Mouse (Mus musculus): Measurements from ENCODE around the gene Synpo2l. TPM values are rescaled to one million over a fixed set of nuclear protein-coding genes. Genes with fewer than 3 reads are reported as not detected.
"Not testable (repeated sequence)": the region's sequence is repeated elsewhere in the genome, so short reads cannot be mapped to it uniquely, and the experiment has no call there.

Gene Synpo2l
- polyA plus RNA-seq, 1 experiment from 2014 or later = 0.27 TPM

DNA sequence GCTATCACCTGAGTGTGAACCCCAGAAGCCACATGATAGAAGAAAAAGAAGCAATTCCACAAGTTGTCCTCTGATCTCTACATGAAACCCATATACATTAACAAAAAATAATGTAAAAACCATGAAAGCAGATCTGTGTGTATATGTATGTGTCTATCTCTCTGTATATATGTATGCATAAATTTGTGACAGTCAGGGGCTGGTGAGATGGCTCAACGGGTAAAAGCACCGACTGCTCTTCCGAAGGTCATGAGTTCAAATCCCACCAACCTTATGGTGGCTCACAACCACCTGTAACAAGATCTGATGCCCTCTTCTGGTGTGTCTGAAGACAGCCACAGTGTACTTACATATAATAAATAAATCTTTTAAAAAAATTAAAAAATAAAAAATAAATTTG is 31.2 kb downstream of the Synpo2l start:
- not testable (repeated sequence) for H3K27ac ChIP-seq; H3K9ac ChIP-seq (replicated peaks); H3K4me3 ChIP-seq (replicated peaks); H3K27me3 ChIP-seq; H3K9me3 ChIP-seq; H3K36me3 ChIP-seq; ATAC-seq; H3K4me2 ChIP-seq (replicated peaks)
- 95% methylated on average over 3 of the region's 3 CpGs for WGBS
- peaks cover 14% of the 10 kb centered on the region for H3K4me1 ChIP-seq (replicated peaks)

DNA sequence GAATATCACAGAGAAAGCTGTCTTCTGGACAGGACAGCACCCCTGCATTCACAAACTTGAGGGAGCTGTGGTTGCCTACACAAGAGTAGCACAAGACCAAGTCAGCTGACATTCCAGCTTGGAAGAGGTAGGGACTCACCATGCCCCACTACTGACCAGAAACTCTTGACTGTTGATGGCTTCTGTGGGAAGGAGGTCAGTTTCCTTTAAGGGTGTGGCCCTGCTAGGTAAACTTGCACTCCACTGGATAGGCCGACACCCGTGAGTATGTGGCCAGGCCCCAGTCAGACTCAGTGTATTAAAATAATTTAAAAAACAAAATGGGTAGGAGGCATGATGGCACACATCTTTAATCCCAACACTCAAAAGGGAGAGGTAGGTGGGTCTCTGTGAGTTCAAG is 32.6 kb downstream of the Synpo2l start:
- 96% methylated on average over 2 of the region's 2 CpGs for WGBS
- no peak for ATAC-seq

DNA sequence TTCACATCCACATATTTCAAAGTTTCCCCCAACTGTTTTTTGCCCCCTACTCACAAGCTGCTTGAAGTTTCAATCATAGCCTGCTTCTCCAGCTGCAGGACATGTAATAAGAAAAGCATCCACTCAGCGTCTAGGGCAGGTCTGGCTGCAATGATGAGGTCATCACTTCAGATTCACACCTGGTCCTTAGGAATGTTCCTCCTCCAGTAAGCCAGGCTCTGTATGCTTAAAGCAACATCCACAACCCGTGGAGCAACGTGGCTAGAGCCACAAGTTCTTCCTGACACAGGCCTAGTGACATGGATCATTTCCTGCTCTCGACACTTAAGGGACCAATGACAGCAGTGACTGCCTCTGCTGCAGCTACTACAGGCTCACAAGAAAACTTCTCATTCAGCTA is 36.9 kb downstream of the Synpo2l start:
- H3K9ac ChIP-seq (replicated peaks) = no peak overlapping the region
- no peaks in the 10 kb centered on the region for H3K27me3 ChIP-seq
- H3K27ac ChIP-seq = no peak overlapping the region
- H3K4me3 ChIP-seq (replicated peaks) = no peak overlapping the region
- no peaks in the 10 kb centered on the region for H3K36me3 ChIP-seq
- ATAC-seq = no peak
- WGBS = 78% methylated on average over 4 of the region's 4 CpGs
- no peaks in the 10 kb centered on the region for H3K4me1 ChIP-seq (replicated peaks)
- no peaks in the 10 kb centered on the region for H3K9me3 ChIP-seq
- H3K4me2 ChIP-seq (replicated peaks) = no peak overlapping the region

More for the DNA sequence above, 32.6 kb downstream of the Synpo2l start:
- H3K27ac ChIP-seq = no peak overlapping the region
- H3K36me3 ChIP-seq = no peaks in the 10 kb centered on the region
- no peaks in the 10 kb centered on the region for H3K27me3 ChIP-seq
- no peak overlapping the region for H3K9ac ChIP-seq (replicated peaks)
- peaks cover 9% of the 10 kb centered on the region for H3K4me1 ChIP-seq (replicated peaks)
- H3K9me3 ChIP-seq = no peaks in the 10 kb centered on the region
- H3K4me2 ChIP-seq (replicated peaks) = no peak overlapping the region
- no peak overlapping the region for H3K4me3 ChIP-seq (replicated peaks)

DNA sequence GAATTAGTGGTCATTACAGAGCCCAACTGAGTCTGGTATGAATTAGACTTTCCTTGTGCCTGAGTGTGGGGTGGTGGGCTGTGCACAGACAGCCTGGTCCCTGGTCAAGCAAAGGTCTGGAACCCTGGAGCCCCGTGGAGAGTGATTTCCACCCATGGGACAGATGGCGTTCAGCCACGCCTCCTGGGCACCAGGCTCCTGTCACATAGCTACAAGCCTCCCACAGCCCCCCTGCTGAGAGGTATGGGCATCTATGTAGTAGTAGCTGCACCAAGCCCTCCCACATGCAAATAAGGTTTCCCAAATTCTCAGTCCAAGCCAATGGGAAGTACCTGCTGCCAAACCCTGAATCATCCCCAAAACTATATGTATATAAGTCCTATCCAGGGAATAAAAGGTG is 41.2 kb downstream of the Synpo2l start:
- H3K36me3 ChIP-seq = no peaks in the 10 kb centered on the region
- H3K4me2 ChIP-seq (replicated peaks) = no peak overlapping the region
- no peak overlapping the region for H3K9ac ChIP-seq (replicated peaks)
- no peak overlapping the region for H3K27ac ChIP-seq
- H3K4me1 ChIP-seq (replicated peaks) = no peaks in the 10 kb centered on the region
- H3K4me3 ChIP-seq (replicated peaks) = no peak overlapping the region
- 87% methylated on average over 3 of the region's 3 CpGs for WGBS
- H3K27me3 ChIP-seq = no peaks in the 10 kb centered on the region
- ATAC-seq = no peak
- H3K9me3 ChIP-seq = no peaks in the 10 kb centered on the region

DNA sequence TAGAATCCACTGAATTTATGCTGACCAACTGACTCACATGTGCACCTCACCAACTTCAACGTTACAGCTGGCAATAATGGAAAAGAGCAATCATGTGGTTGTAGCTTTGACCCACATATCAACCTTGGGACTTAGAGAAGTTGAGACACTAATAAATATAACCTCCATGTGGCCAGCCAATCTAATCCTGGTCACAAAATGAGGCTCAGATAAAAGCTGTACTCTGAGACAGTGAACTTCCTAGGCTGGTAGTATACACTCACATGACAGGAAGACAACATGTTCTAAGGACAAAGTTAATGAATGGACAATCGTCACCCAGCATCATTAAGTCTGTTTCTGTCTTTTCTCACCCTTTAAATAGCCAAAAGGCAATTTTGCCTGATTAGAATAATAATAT is 41.7 kb downstream of the Synpo2l start:
- no peaks in the 10 kb centered on the region for H3K36me3 ChIP-seq

DNA sequence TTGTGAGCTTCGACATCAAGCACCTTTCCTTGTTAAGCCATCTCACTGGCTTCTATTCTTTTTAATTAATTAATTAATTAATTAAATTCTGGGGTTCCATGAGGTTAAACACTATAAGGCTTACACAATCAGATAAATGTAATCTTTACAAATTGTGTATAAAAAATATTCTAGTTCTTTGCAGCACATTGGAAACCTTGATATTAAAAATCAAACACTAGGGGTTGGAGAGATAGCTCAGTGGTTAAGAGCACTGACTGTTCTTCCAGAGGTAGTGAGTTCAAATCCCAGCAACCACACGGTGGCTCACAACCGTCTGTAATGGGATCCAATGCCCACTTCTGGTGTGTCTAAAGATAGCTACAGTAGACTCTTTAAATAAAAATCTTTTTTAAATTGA is 45.2 kb downstream of the Synpo2l start:
- Histone ChIP-seq H3K27ac (no peak overlapping the region), H3K36me3 (peaks cover 5% of the 10 kb centered on the region; the same call in 1 of the 2 replicates), H3K9ac (replicated peaks) (no peak overlapping the region), H3K4me2 (replicated peaks) (no peak overlapping the region), H3K4me1 (replicated peaks) (no peaks in the 10 kb centered on the region), H3K9me3 (no peaks in the 10 kb centered on the region), H3K4me3 (replicated peaks) (no peak overlapping the region), H3K27me3 (no peaks in the 10 kb centered on the region)
- no peak for ATAC-seq
- 92% methylated on average over 3 of the region's 3 CpGs for WGBS

More for the DNA sequence above, 41.7 kb downstream of the Synpo2l start:
- Histone ChIP-seq H3K4me1 (replicated peaks) (no peaks in the 10 kb centered on the region), H3K4me2 (replicated peaks) (no peak overlapping the region), H3K27ac (no peak overlapping the region), H3K9me3 (no peaks in the 10 kb centered on the region), H3K4me3 (replicated peaks) (no peak overlapping the region), H3K9ac (replicated peaks) (no peak overlapping the region), H3K27me3 (no peaks in the 10 kb centered on the region)
- ATAC-seq = no peak
- WGBS = 91% methylated on average over 2 of the region's 2 CpGs

DNA sequence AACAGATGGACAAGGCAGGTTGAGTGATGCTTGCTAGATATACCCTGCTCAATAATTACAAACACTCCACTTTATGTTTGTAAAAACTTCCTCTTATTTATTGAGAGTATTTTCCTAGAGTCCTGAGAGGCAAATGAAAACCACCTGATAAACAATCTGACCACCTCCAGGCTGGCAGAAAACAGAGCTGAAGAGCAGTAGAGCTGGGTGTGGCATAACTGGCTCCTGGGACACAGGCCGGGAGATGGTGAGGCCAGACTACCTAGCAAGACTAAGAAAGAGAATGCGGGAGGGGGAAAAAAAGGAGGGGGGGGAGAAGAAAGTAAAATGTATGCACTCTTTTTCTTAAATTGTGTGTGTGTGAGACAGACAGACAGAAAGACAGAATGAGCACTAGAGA is 45.7 kb downstream of the Synpo2l start:
- no peak for ATAC-seq
- Histone ChIP-seq H3K4me1 (replicated peaks) (no peaks in the 10 kb centered on the region), H3K9me3 (no peaks in the 10 kb centered on the region), H3K4me2 (replicated peaks) (no peak overlapping the region), H3K4me3 (replicated peaks) (no peak overlapping the region), H3K36me3 (peaks cover 5% of the 10 kb centered on the region; the same call in 1 of the 2 replicates), H3K27ac (no peak overlapping the region), H3K27me3 (no peaks in the 10 kb centered on the region), H3K9ac (replicated peaks) (no peak overlapping the region)
- 91% methylated on average over 2 of the region's 2 CpGs for WGBS

DNA sequence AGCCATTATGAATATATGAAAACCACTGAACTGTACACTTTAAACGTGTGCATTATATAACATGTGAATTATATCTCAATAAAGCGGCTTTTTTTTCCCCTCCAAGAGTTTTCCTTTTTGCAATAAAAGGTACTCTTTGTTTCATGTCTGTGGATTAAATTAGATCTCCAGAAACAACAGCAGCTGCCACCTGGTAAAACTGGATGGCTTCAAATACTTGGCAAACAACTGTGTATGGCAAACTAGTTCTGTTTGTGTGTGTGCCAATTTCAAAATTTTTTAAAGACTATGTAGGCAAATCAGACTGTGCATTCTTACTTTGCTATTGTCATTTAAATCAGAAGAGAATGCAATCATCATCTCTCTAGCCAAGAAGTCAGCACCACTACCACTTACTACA is 46.3 kb downstream of the Synpo2l start:
- no peak overlapping the region for H3K4me2 ChIP-seq (replicated peaks)
- no peaks in the 10 kb centered on the region for H3K9me3 ChIP-seq
- no peak overlapping the region for H3K27ac ChIP-seq
- no peaks in the 10 kb centered on the region for H3K4me1 ChIP-seq (replicated peaks)
- no peaks in the 10 kb centered on the region for H3K27me3 ChIP-seq
- no peak overlapping the region for H3K4me3 ChIP-seq (replicated peaks)
- H3K36me3 ChIP-seq = peaks cover 5% of the 10 kb centered on the region; the same call in 1 of the 2 replicates
- 92% methylated on average over 2 of the region's 2 CpGs for WGBS
- no peak overlapping the region for H3K9ac ChIP-seq (replicated peaks)
- ATAC-seq = no peak

DNA sequence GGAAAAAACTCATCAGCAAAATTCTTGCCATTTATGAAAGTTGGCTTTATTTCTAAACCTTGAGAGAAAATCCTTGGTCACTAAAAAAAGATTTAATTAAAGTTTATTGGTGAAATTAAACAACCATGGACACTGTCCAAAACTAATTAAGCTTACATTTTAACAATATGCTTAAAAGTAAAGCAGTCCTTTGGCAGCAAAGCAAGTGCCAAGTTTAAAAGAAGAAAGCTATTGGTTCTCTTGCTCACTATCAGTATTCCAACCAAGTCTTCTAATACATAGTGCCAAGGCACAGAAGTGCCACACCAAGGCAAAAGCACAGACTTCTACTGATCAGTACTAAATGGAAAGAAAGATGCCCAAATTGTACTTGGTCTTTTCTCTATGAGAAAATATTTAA is 49.0 kb downstream of the Synpo2l start:
- Histone ChIP-seq H3K36me3 (peaks cover 5% of the 10 kb centered on the region; the same call in 1 of the 2 replicates), H3K9me3 (no peaks in the 10 kb centered on the region), H3K4me2 (replicated peaks) (no peak overlapping the region), H3K27ac (no peak overlapping the region), H3K4me3 (replicated peaks) (no peak overlapping the region), H3K9ac (replicated peaks) (no peak overlapping the region), H3K27me3 (no peaks in the 10 kb centered on the region), H3K4me1 (replicated peaks) (0 out of 2 replicates have a peak, but pooled peaks cover 3% of the 10 kb centered on the region)
- ATAC-seq = no peak

DNA sequence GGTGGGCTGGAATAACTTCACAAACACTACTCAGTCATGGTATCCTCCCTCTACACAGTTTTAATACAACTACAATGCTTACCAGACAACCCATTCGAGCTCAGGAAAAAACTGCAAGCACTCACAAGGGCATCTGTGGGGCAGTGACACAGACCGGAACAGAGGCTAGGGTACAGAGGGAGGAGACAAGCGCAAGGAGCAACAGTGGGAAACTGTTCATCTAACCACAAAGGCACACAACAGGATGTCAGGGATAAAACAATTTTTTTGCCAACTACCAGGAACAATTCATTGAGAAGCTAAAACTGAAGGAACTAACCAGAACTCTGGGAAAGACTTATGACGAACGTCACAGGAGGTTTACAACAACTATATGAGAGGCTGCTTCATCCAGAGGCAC is 49.9 kb downstream of the Synpo2l start:
- Histone ChIP-seq H3K9ac (replicated peaks) (no peak overlapping the region), H3K4me2 (replicated peaks) (no peak overlapping the region), H3K4me3 (replicated peaks) (no peak overlapping the region), H3K27me3 (no peaks in the 10 kb centered on the region), H3K36me3 (peaks cover 5% of the 10 kb centered on the region; the same call in 1 of the 2 replicates), H3K9me3 (no peaks in the 10 kb centered on the region), H3K27ac (no peak overlapping the region), H3K4me1 (replicated peaks) (0 out of 2 replicates have a peak, but pooled peaks cover 3% of the 10 kb centered on the region)
- no peak for ATAC-seq
- WGBS = 83% methylated on average over 5 of the region's 5 CpGs

DNA sequence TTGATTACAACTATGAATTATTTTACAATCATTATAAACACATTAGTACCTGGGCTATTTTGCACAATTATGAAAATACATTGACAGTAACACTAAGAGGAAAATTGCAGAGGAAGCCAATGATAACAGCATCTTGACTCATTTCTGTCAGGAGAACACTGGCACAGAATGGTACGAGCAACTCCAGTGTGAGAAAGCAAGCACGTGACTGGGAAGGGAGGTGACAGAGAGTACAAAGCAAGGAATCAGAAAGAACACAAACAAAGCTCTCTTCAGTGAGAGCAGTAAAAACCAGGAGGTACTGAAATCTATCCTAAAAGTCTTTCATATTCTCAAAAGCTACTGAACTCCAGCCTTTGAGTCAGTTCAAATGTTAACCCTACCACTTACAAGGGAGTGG is 51.7 kb downstream of the Synpo2l start:
- 0 out of 2 replicates have a peak, but pooled peaks cover 3% of the 10 kb centered on the region for H3K4me1 ChIP-seq (replicated peaks)
- H3K4me2 ChIP-seq (replicated peaks) = no peak overlapping the region
- H3K27ac ChIP-seq = no peak overlapping the region
- peaks cover 5% of the 10 kb centered on the region; the same call in 1 of the 2 replicates for H3K36me3 ChIP-seq
- ATAC-seq = no peak
- 40% methylated on average over 2 of the region's 2 CpGs for WGBS
- no peaks in the 10 kb centered on the region for H3K9me3 ChIP-seq
- H3K27me3 ChIP-seq = no peaks in the 10 kb centered on the region
- H3K9ac ChIP-seq (replicated peaks) = no peak overlapping the region
- no peak overlapping the region for H3K4me3 ChIP-seq (replicated peaks)

DNA sequence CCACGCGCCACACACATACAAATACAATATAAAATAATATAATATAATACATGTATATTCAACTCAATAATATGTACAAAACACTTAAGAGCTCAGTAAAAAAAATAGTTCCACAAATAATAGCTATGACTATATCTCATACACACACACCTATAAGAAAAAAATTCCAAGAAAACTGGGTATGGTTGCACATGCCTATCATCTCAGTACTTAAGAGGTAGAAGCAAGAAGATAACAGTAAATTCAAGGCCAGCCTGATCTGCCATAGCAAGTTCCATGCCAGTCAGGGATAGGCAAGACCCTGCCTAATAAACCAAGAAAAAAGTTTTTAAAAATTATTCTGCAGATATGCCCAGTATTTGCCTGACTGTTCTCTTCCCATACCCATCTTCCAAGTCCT is 53.1 kb downstream of the Synpo2l start:
- Histone ChIP-seq H3K27ac (no peak overlapping the region), H3K27me3 (no peaks in the 10 kb centered on the region), H3K36me3 (peaks cover under 1% of the 10 kb centered on the region; the same call in 1 of the 2 replicates), H3K4me3 (replicated peaks) (no peak overlapping the region), H3K4me1 (replicated peaks) (0 out of 2 replicates have a peak, but pooled peaks cover 3% of the 10 kb centered on the region), H3K9ac (replicated peaks) (no peak overlapping the region), H3K4me2 (replicated peaks) (no peak overlapping the region), H3K9me3 (no peaks in the 10 kb centered on the region)
- WGBS = 98% methylated on average over 2 of the region's 2 CpGs
- ATAC-seq = no peak

DNA sequence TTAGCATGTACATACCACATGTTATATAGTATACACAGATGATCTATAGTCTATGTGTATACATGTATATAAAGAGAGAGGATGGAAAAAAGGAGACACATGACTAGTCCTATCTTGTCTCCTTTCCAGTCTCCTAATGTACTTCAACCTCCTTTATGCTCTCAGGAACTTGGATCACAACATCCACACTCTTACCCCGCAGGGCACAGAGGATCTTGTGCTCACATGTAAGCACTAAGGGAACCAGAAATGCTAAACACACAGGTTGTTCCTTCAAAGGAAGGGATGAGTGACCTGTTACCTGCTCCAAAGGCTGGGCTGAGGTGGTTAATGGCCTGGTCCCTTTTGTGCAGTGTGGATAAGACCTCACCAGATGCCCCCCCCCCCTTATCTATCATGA is 55.3 kb downstream of the Synpo2l start:
- H3K27me3 ChIP-seq = no peaks in the 10 kb centered on the region
- H3K27ac ChIP-seq = no peak overlapping the region
- no peak overlapping the region for H3K4me2 ChIP-seq (replicated peaks)
- H3K9ac ChIP-seq (replicated peaks) = no peak overlapping the region
- H3K4me3 ChIP-seq (replicated peaks) = no peak overlapping the region
- 91% methylated on average over 1 of the region's 1 CpGs for WGBS
- 0 out of 2 replicates have a peak, but pooled peaks cover 3% of the 10 kb centered on the region for H3K4me1 ChIP-seq (replicated peaks)
- ATAC-seq = no peak
- H3K36me3 ChIP-seq = no peaks in the 10 kb centered on the region
- H3K9me3 ChIP-seq = no peaks in the 10 kb centered on the region

Measured in midbrain, embryonic 13.5 days (tissue).